Mouse (Mus musculus): ENCODE results near the gene Gmps. TPM values are rescaled to one million over a fixed set of nuclear protein-coding genes. Genes with fewer than 3 reads are reported as not detected.

The Gmps gene
- polyA plus RNA-seq, 1 experiment from 2014 or later = 14.1 TPM

DNA sequence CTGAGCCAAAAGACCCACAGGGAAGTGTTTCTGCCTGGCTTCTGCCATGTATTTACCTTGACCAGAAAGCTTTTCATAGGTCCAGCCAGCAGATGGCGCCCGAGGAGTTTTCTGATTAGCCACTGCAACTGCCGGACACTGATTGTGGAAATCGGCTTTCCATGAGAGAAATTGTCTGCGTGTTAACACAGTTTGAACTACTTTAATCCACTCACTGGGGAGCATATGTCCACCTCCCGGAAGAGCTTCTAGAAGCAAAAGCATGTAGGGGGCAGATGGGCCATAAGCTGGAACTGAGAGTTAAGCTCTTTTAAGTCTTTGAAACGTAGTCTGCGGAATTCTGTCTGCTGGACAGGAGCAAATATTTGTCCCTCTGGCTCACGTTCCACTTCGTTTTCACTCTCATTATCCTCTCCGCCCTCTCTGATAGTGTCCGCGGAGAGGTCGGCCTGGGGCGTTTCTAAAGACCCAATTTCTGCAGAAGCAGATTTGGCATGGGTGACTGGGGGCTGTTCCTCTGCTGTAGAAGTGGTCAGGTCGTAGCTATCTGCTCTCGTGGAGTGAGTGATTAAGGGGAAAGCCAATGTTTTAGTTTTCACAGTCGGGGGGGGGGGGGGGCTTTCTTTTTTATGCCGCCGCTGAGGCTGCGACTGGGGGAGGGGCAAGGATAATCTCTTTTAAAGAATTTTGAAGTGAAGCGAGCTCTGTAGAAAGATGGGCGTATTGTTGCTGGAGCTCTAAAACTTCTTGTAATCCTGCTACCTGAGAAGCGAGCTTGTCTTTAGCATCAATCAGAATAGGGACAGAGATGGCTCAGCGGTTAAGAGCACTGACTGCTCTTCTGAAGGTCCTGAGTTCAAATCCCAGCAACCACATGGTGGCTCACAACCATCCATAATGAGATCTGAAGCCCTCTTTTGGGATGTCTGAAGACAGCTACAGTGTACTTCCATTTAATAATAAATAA is 64.2 kb downstream of the Gmps start:
- peak overlapping the region; percentile 35; the same call in 1 of the 2 replicates for H3K9ac ChIP-seq (replicated peaks)
- TF ChIP-seq EP300 (IDR thresholded peaks at IDR 0.05; ENCODE audit: low read depth) (no peak), CTCF (IDR thresholded peaks at IDR 0.05; ENCODE audit: low read depth) (peak; percentile 79)

More for the DNA sequence above, 64.2 kb downstream of the Gmps start:
- ATAC-seq = peak; percentile 66
- H3K4me1 ChIP-seq (ENCODE audit: insufficient read depth) = no peaks in the 10 kb centered on the region
- no peaks in the 10 kb centered on the region for H3K9me3 ChIP-seq (ENCODE audit: low read length)
- H3K27me3 ChIP-seq (ENCODE audit: insufficient read depth, low read length) = no peaks in the 10 kb centered on the region
- peak; percentile 86 for DNase-seq
- H3K4me2 ChIP-seq (ENCODE audit: low read depth, low read length) = peak overlapping the region; percentile 56
- peak overlapping the region; percentile 39 for H3K4me3 ChIP-seq (ENCODE audit: low read depth, low read length)
- H3K36me3 ChIP-seq (replicated peaks; ENCODE audit: insufficient read depth, low read length) = no peaks in the 10 kb centered on the region
- WGBS (ENCODE audit: insufficient replicate concordance) = 25% methylated on average over 24 of the region's 25 CpGs
- no peak overlapping the region for H3K27ac ChIP-seq (ENCODE audit: low read depth)

Other genes starting within 250 kb of the Gmps start
- 0.04 and 0.05 TPM in 2 replicates for gene Plch1, start 76.6 kb upstream of the Gmps start, polyA plus RNA-seq (2015; fragmentation: Nextera tagmentation; extraction: Ambion mirVana)
- 3.2 TPM in 2 replicates for gene E130311K13Rik, start 46.6 kb upstream of the Gmps start, polyA plus RNA-seq (2015; fragmentation: Nextera tagmentation; extraction: Ambion mirVana)
- 12.2 and 13.7 TPM in 2 replicates for gene Slc33a1, start 11.3 kb upstream of the Gmps start, polyA plus RNA-seq (2015; fragmentation: Nextera tagmentation; extraction: Ambion mirVana)
- gene Vmn2r1, start 105.4 kb downstream of the Gmps start, polyA plus RNA-seq (2015; fragmentation: Nextera tagmentation; extraction: Ambion mirVana) = 0.01 TPM in 1 of 2 replicates, not detected in the other
- not detected in 2 replicates for gene Vmn2r2, start 165.8 kb downstream of the Gmps start, polyA plus RNA-seq (2015; fragmentation: Nextera tagmentation; extraction: Ambion mirVana)